Mouse (Mus musculus) cerebellum, adult 9-10 months (tissue): ENCODE data around the gene Arglu1.

Source experiments
- DNase-seq: peaks from one replicate; pipeline ENCODE4 v3.0.0; 2022

Gene Arglu1

GRCm38 (mm10) chr8:8658426-8659224 lies 31.7 kb downstream of the Arglu1 start:
- DNase-seq, result peak; percentile 39

- no peak for DNase-seq
These were observed 32.5 kb downstream of the Arglu1 start for GRCm38 (mm10) chr8:8657692-8658355.

- no peak for DNase-seq
These were observed 33.5 kb downstream of the Arglu1 start for GRCm38 (mm10) chr8:8656578-8657441.

- no peak for DNase-seq
These were observed 34.7 kb downstream of the Arglu1 start for GRCm38 (mm10) chr8:8655346-8656340.

GRCm38 (mm10) chr8:8653906-8654489 lies 36.3 kb downstream of the Arglu1 start:
- DNase-seq, result no peak

- no peak for DNase-seq
These were observed 37.0 kb downstream of the Arglu1 start for GRCm38 (mm10) chr8:8653343-8653742.

GRCm38 (mm10) chr8:8652388-8652787 lies 37.9 kb downstream of the Arglu1 start:
- no peak for DNase-seq

- peak; percentile 24 for DNase-seq
These were observed 40.4 kb downstream of the Arglu1 start for GRCm38 (mm10) chr8:8649944-8650343.

- no peak for DNase-seq
These were observed 40.8 kb downstream of the Arglu1 start for GRCm38 (mm10) chr8:8649536-8649935.

GRCm38 (mm10) chr8:8648686-8649085 lies 41.6 kb downstream of the Arglu1 start:
- no peak for DNase-seq

GRCm38 (mm10) chr8:8647824-8648223 lies 42.5 kb downstream of the Arglu1 start:
- DNase-seq, result no peak

- DNase-seq, result no peak
These were observed 43.0 kb downstream of the Arglu1 start for GRCm38 (mm10) chr8:8647319-8647718.

- DNase-seq, result no peak
These were observed 46.0 kb downstream of the Arglu1 start for GRCm38 (mm10) chr8:8644160-8644915.

- no peak for DNase-seq
These were observed 50.1 kb downstream of the Arglu1 start for GRCm38 (mm10) chr8:8640264-8640588.

GRCm38 (mm10) chr8:8639569-8640263 lies 50.6 kb downstream of the Arglu1 start:
- no peak for DNase-seq

- DNase-seq, result no peak
These were observed 58.9 kb downstream of the Arglu1 start for GRCm38 (mm10) chr8:8631394-8631793.

- no peak for DNase-seq
These were observed 66.3 kb downstream of the Arglu1 start for GRCm38 (mm10) chr8:8624017-8624416.

- no peak for DNase-seq
These were observed 66.8 kb downstream of the Arglu1 start for GRCm38 (mm10) chr8:8623486-8623885.

- DNase-seq, result peak; percentile 27
These were observed 67.8 kb downstream of the Arglu1 start for GRCm38 (mm10) chr8:8622476-8622875.

GRCm38 (mm10) chr8:8622031-8622430 lies 68.3 kb downstream of the Arglu1 start:
- peak; percentile 12 for DNase-seq
